Mouse (Mus musculus) MEL (cell line): ENCODE data around the gene Klhl22. TPM values are rescaled to one million over a fixed set of nuclear protein-coding genes. Genes with fewer than 3 reads are reported as not detected.

Source experiments
- DNase-seq: peaks from one replicate; pipeline ENCODE4 v3.0.0; 2011; ENCODE audit warnings: low read depth, low spot score
- H3K27ac ChIP-seq: 2 replicates; pipeline ENCODE4 v1.5.1; 2012; ENCODE audit warnings: low read depth, mild to moderate bottlenecking, control low read depth, low read length, moderate library complexity; ENCODE audit not compliant: control insufficient read depth
- H3K27me3 ChIP-seq, 2 experiments: fragments of 150-350 bp in 1 of 2; sonication (generic) in 1 of 2; 2 replicates each; pipeline ENCODE4 v1.6.1; 2012; ENCODE audit warnings: low read length in 2 of 2, mild to moderate bottlenecking in 2 of 2, improper control_type of control experiment in 1 of 2, moderate library complexity in 1 of 2; ENCODE audit not compliant: insufficient read depth in 2 of 2, control insufficient read depth in 1 of 2
- H3K36me3 ChIP-seq, 2 experiments: 2 replicates each; pipeline ENCODE4 v1.6.1; 2012 to 2014; ENCODE audit warnings: low read length in 2 of 2, improper control_type of control experiment in 1 of 2, inconsistent platforms in 1 of 2, mild to moderate bottlenecking in 1 of 2; ENCODE audit not compliant: insufficient read depth in 2 of 2, control insufficient read depth in 1 of 2
- H3K4me1 ChIP-seq, 2 experiments: fragments of 150-350 bp in 1 of 2; sonication (generic) in 1 of 2; 2 replicates each; pipeline ENCODE4 v1.6.1; 2012; ENCODE audit warnings: low read length in 2 of 2, improper control_type of control experiment in 1 of 2, mild to moderate bottlenecking in 1 of 2; ENCODE audit not compliant: insufficient read depth in 2 of 2, control insufficient read depth in 1 of 2
- H3K4me3 ChIP-seq, 2 experiments: fragments of 150-350 bp in 1 of 2; sonication (generic) in 1 of 2; 2 replicates each; pipeline ENCODE4 v1.5.1; 2012; ENCODE audit warnings: low read depth in 2 of 2, low read length in 2 of 2, mild to moderate bottlenecking in 2 of 2, moderate library complexity in 2 of 2, control low read depth in 1 of 2, improper control_type of control experiment in 1 of 2; ENCODE audit not compliant: control insufficient read depth in 1 of 2, insufficient read depth in 1 of 2
- H3K79me2 ChIP-seq: 2 replicates; pipeline ENCODE4 v1.6.1; 2012; ENCODE audit warnings: mild to moderate bottlenecking, low read length, moderate library complexity; ENCODE audit not compliant: control insufficient read depth, poor library complexity, insufficient read depth
- H3K9ac ChIP-seq: 2 replicates; pipeline ENCODE4 v1.6.1; 2012; ENCODE audit warnings: low read depth, mild to moderate bottlenecking, control low read depth, low read length, moderate library complexity; ENCODE audit not compliant: control insufficient read depth, poor library complexity, severe bottlenecking
- H3K9me3 ChIP-seq: fragments of 150-350 bp; sonication (generic); replicated peaks from 2 replicates; pipeline ENCODE4 v1.6.1; 2012; ENCODE audit warnings: mild to moderate bottlenecking, low read length, improper control_type of control experiment, moderate library complexity; ENCODE audit not compliant: insufficient read depth
- BHLHE40 ChIP-seq: IDR thresholded peaks from 2 replicates; pipeline ENCODE4 v1.6.1; 2012; ENCODE audit warnings: low read depth, mild to moderate bottlenecking, inconsistent platforms, low read length, improper control_type of control experiment, borderline replicate concordance
- CTCF ChIP-seq, 3 experiments: IDR thresholded peaks in 2 of 3; conservative IDR thresholded peaks in 1 of 3; 2 replicates each; pipeline ENCODE4 v1.5.1; 2011 to 2012; ENCODE audit warnings: low read length in 3 of 3, low read depth in 2 of 3, mild to moderate bottlenecking in 2 of 3, improper control_type of control experiment in 1 of 3, inconsistent platforms in 1 of 3, mixed read lengths in 1 of 3, moderate library complexity in 1 of 3; ENCODE audit not compliant: control insufficient read depth in 1 of 3, insufficient read depth in 1 of 3, poor library complexity in 1 of 3, severe bottlenecking in 1 of 3
- E2F4 ChIP-seq: IDR thresholded peaks from 2 replicates; pipeline ENCODE4 v1.6.1; 2011; ENCODE audit warnings: low read depth, low read length, improper control_type of control experiment, borderline replicate concordance
- GABPA ChIP-seq: IDR thresholded peaks from 2 replicates; pipeline ENCODE4 v1.6.1; 2012; ENCODE audit warnings: low read depth, mild to moderate bottlenecking, inconsistent platforms, low read length, improper control_type of control experiment, moderate library complexity
- JUND ChIP-seq: IDR thresholded peaks from 2 replicates; pipeline ENCODE4 v1.6.1; 2011; ENCODE audit warnings: low read depth, mild to moderate bottlenecking, improper control_type of control experiment, low read length
- MAX ChIP-seq: IDR thresholded peaks from 2 replicates; pipeline ENCODE4 v1.6.1; 2011; ENCODE audit warnings: low read length, improper control_type of control experiment
- MEF2A ChIP-seq: IDR thresholded peaks from 2 replicates; pipeline ENCODE4 v1.6.1; 2014; ENCODE audit warnings: low read depth, mild to moderate bottlenecking, inconsistent platforms, low read length, improper control_type of control experiment; ENCODE audit not compliant: poor library complexity, insufficient replicate concordance, severe bottlenecking; ENCODE audit errors: extremely low read depth
- NELFE ChIP-seq: IDR thresholded peaks from 2 replicates; pipeline ENCODE4 v1.6.1; 2011; ENCODE audit warnings: low read depth, low read length, improper control_type of control experiment
- POLR2A ChIP-seq, 2 experiments: IDR thresholded peaks; 2 replicates each; pipeline ENCODE4 v1.6.1; 2011 to 2012; ENCODE audit warnings: low read length in 2 of 2, mild to moderate bottlenecking in 2 of 2, control low read depth in 1 of 2, improper control_type of control experiment in 1 of 2, low read depth in 1 of 2, moderate library complexity in 1 of 2; ENCODE audit not compliant: control insufficient read depth in 1 of 2, insufficient read depth in 1 of 2, poor library complexity in 1 of 2
- POLR2AphosphoS5 ChIP-seq: IDR thresholded peaks from 2 replicates; pipeline ENCODE4 v1.6.1; 2012; ENCODE audit warnings: low read depth, borderline replicate concordance, mild to moderate bottlenecking, inconsistent platforms, low read length, moderate library complexity, mixed read lengths
- RCOR1 ChIP-seq: IDR thresholded peaks from 2 replicates; pipeline ENCODE4 v1.6.1; 2012; ENCODE audit warnings: low read depth, mild to moderate bottlenecking, inconsistent platforms, low read length, improper control_type of control experiment
- SIN3A ChIP-seq: IDR thresholded peaks from 2 replicates; pipeline ENCODE4 v1.6.1; 2012; ENCODE audit warnings: low read length, improper control_type of control experiment, inconsistent platforms
- TCF12 ChIP-seq: IDR thresholded peaks from 2 replicates; pipeline ENCODE4 v1.6.1; 2014; ENCODE audit warnings: low read depth, mild to moderate bottlenecking, inconsistent platforms, low read length, improper control_type of control experiment, moderate library complexity
- ZKSCAN1 ChIP-seq: IDR thresholded peaks from 2 replicates; pipeline ENCODE4 v1.6.1; 2012; ENCODE audit warnings: low read depth, mild to moderate bottlenecking, inconsistent platforms, low read length, improper control_type of control experiment, moderate library complexity
- polyA plus RNA-seq, 2 experiments: library from polyadenylated mRNA; stranded (reverse) in 1 of 2; unstranded in 1 of 2; fragments of >175 nt in 1 of 2; fragments of >200 nt in 1 of 2; gene quantifications; 2 replicates each; pipeline versions ENCODE4 v1.2.1 to v1.2.4; 2012; ENCODE audit warnings: low replicate concordance in 2 of 2, low read depth in 1 of 2; ENCODE audit not compliant: insufficient read length in 2 of 2, insufficient read depth in 1 of 2, missing spikeins in 1 of 2
- total RNA-seq: library from RNA; depleted of rRNA; stranded (reverse); fragments of 300-350 nt; gene quantifications from 2 replicates; pipeline ENCODE4 v1.2.3, GENCODE M21; 2012; rRNA removed

Klhl22 gene
- total and polyA plus RNA-seq, 3 experiments, result 82.4 to 191 (median 97.0) TPM

DNA sequence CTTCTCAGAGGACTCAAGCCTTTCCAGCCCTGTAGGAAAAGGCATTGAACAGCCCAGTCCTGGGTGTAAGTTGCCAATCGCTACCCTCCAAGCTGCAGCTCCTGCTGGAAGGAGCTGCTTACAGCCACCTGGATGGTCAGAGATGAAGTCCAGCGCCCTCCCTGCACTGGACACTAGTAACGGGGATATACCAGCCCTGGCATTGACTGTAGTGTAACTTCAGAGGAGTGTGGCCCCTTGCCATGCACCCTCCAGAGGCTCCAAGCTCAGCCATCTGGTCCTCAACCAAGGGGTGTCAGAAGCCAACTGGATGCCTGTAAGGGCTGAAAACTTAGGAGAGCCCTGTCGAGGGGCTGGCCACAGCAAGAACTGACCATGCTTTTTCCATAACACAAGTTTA lies 80.6 kb downstream of the Klhl22 start:
- Histone ChIP-seq H3K79me2 (no peaks in the 10 kb centered on the region), H3K9me3 (no peaks in the 10 kb centered on the region), H3K27me3 (no peaks in the 10 kb centered on the region), H3K4me1 (peaks cover 2 to 5% of the 10 kb centered on the region in 2 experiments; a peak in 3 of 4 replicates), H3K36me3 (peaks cover 0 to under 1% of the 10 kb centered on the region in 2 experiments; a peak in 3 of 4 replicates), H3K4me3 (no peak overlapping the region), H3K27ac (no peak overlapping the region), H3K9ac (no peak overlapping the region)
- DNase-seq, result no peak
- TF ChIP-seq MAX (no peak), NELFE (no peak), TCF12 (no peak), ZKSCAN1 (no peak), JUND (no peak), POLR2AphosphoS5 (no peak), GABPA (no peak), E2F4 (no peak), RCOR1 (no peak), CTCF (IDR thresholded peaks at IDR 0.05 in 2 of 3, conservative IDR thresholded peaks at IDR 0.05 in 1 of 3; ENCODE audit: control insufficient read depth in 1 of 3, insufficient read depth in 1 of 3, low read depth in 2 of 3, low read length in 3 of 3, poor library complexity in 1 of 3, severe bottlenecking in 1 of 3) (no peak), BHLHE40 (no peak), SIN3A (no peak)

GRCm38 (mm10) chr16:17842437-17842836 lies 83.0 kb downstream of the Klhl22 start:
- Histone ChIP-seq H3K79me2 (no peaks in the 10 kb centered on the region), H3K4me1 (no peaks in the 10 kb centered on the region), H3K36me3 (peaks cover 0 to 4% of the 10 kb centered on the region in 2 experiments; a peak in 1 of 4 replicates), H3K4me3 (no peak overlapping the region), H3K27me3 (no peaks in the 10 kb centered on the region), H3K9ac (no peak overlapping the region), H3K27ac (no peak overlapping the region), H3K9me3 (no peaks in the 10 kb centered on the region)
- TF ChIP-seq POLR2A (IDR thresholded peaks at IDR 0.05; ENCODE audit: control insufficient read depth in 1 of 2, insufficient read depth in 1 of 2, low read depth in 1 of 2, low read length in 2 of 2, poor library complexity in 1 of 2), result no peak
- no peak for TF ChIP-seq MAX
- no peak for TF ChIP-seq MEF2A
- no peak for DNase-seq

Other genes with a start within 250 kb of the Klhl22 start
- 53.6 and 65.5 TPM in 2 replicates for gene Thap7, start 228.5 kb upstream of the Klhl22 start, total RNA-seq
- 10 to 100 TPM in 1 of 2 experiments, not detected in 1; 65.4 TPM for gene Thap7, start 228.5 kb upstream of the Klhl22 start, polyA plus RNA-seq
- gene Lrrc74b, start 198.4 kb upstream of the Klhl22 start, total RNA-seq, result 0.12 TPM in 1 of 2 replicates, not detected in the other
- gene Lrrc74b, start 198.4 kb upstream of the Klhl22 start, polyA plus RNA-seq, result under 1 TPM in 1 of 2 experiments, not detected in 1; 0.10 TPM
- gene P2rx6, start 197.7 kb upstream of the Klhl22 start, total RNA-seq, result 0.04 TPM in 1 of 2 replicates, not detected in the other
- under 1 TPM in 1 of 2 experiments, not detected in 1; 0.38 TPM for gene P2rx6, start 197.7 kb upstream of the Klhl22 start, polyA plus RNA-seq
- 15.4 and 23.1 TPM in 2 replicates for gene Slc7a4, start 176.4 kb upstream of the Klhl22 start, total RNA-seq
- 10 to 100 TPM in 1 of 2 experiments, not detected in 1; 23.6 TPM for gene Slc7a4, start 176.4 kb upstream of the Klhl22 start, polyA plus RNA-seq
- gene Smpd4, start 140.3 kb upstream of the Klhl22 start, total RNA-seq, result 47.6 and 51.0 TPM in 2 replicates
- 100 to 1,000 TPM in 1 of 2 experiments, 10 to 100 TPM in 1; 94.3 to 609 TPM for gene Smpd4, start 140.3 kb upstream of the Klhl22 start, polyA plus RNA-seq
- 1.7 and 1.9 TPM in 2 replicates for gene Ccdc74a, start 113.1 kb upstream of the Klhl22 start, total RNA-seq
- gene Ccdc74a, start 113.1 kb upstream of the Klhl22 start, polyA plus RNA-seq, result 1 to 10 TPM in 1 of 2 experiments, not detected in 1; 4.6 TPM
- 25.9 and 27.6 TPM in 2 replicates for gene Med15, start 26.7 kb upstream of the Klhl22 start, total RNA-seq
- 10 to 100 TPM in 1 of 2 experiments, not detected in 1; 62.0 TPM for gene Med15, start 26.7 kb upstream of the Klhl22 start, polyA plus RNA-seq
- 0.62 TPM in 2 replicates for gene Scarf2, start 37.7 kb downstream of the Klhl22 start, total RNA-seq
- 1 to 10 TPM in 1 of 2 experiments, not detected in 1; 1.2 TPM for gene Scarf2, start 37.7 kb downstream of the Klhl22 start, polyA plus RNA-seq
- gene B830017H08Rik, start 73.5 kb downstream of the Klhl22 start, total RNA-seq, result not detected in 2 replicates
- under 1 TPM in 1 of 2 experiments, not detected in 1; 0.06 TPM for gene B830017H08Rik, start 73.5 kb downstream of the Klhl22 start, polyA plus RNA-seq
- 2.0 and 2.4 TPM in 2 replicates for gene Car15, start 78.7 kb downstream of the Klhl22 start, total RNA-seq
- 1 to 10 TPM in 1 of 2 experiments, not detected in 1; 3.6 TPM for gene Car15, start 78.7 kb downstream of the Klhl22 start, polyA plus RNA-seq
- gene Gm20518, start 132.1 kb downstream of the Klhl22 start, total RNA-seq, result 0.16 and 0.35 TPM in 2 replicates
- under 1 TPM in 1 of 2 experiments, not detected in 1; 0.53 TPM for gene Gm20518, start 132.1 kb downstream of the Klhl22 start, polyA plus RNA-seq
- gene Tssk1, start 134.6 kb downstream of the Klhl22 start, total RNA-seq, result 0.04 TPM in 1 of 2 replicates, not detected in the other
- under 1 TPM in 1 of 2 experiments, not detected in 1; 0.36 TPM for gene Tssk1, start 134.6 kb downstream of the Klhl22 start, polyA plus RNA-seq
- 35.1 and 37.1 TPM in 2 replicates for gene Dgcr2, start 138.9 kb downstream of the Klhl22 start, total RNA-seq
- 10 to 100 TPM in 1 of 2 experiments, not detected in 1; 53.7 TPM for gene Dgcr2, start 138.9 kb downstream of the Klhl22 start, polyA plus RNA-seq
- gene Tssk2, start 139.0 kb downstream of the Klhl22 start, total RNA-seq, result 0.10 TPM in 1 of 2 replicates, not detected in the other
- under 1 TPM in 1 of 2 experiments, not detected in 1; 0.24 TPM for gene Tssk2, start 139.0 kb downstream of the Klhl22 start, polyA plus RNA-seq
- 18.5 and 21.7 TPM in 2 replicates for gene Ess2, start 151.7 kb downstream of the Klhl22 start, total RNA-seq
- gene Ess2, start 151.7 kb downstream of the Klhl22 start, polyA plus RNA-seq, result 10 to 100 TPM in 1 of 2 experiments, not detected in 1; 26.8 TPM
- not detected in 2 replicates for gene Gsc2, start 155.4 kb downstream of the Klhl22 start, total RNA-seq
- gene Gsc2, start 155.4 kb downstream of the Klhl22 start, polyA plus RNA-seq, result not detected
- gene Slc25a1, start 168.6 kb downstream of the Klhl22 start, total RNA-seq, result 102 and 114 TPM in 2 replicates
- gene Slc25a1, start 168.6 kb downstream of the Klhl22 start, polyA plus RNA-seq, result 100 to 1,000 TPM in 1 of 2 experiments, not detected in 1; 184 TPM
- gene Vpreb2, start 220.8 kb downstream of the Klhl22 start, total RNA-seq, result not detected in 2 replicates
- gene Vpreb2, start 220.8 kb downstream of the Klhl22 start, polyA plus RNA-seq, result not detected